Mouse (Mus musculus): ENCODE data around the gene Nme7.

- no peak for TF ChIP-seq POLR2A (IDR thresholded peaks at IDR 0.05; ENCODE audit: borderline replicate concordance, insufficient read depth, low read length)
- TF ChIP-seq CTCF (IDR thresholded peaks at IDR 0.05; ENCODE audit: borderline replicate concordance, insufficient read depth, low read depth, low read length), result no peak
These were observed 16.5 kb upstream of the Nme7 start for GRCm38 (mm10) chr1:164287406-164287805.
